Mouse (Mus musculus): ENCODE data around the gene Cbr4. TPM values are rescaled to one million over a fixed set of nuclear protein-coding genes. Genes with fewer than 3 reads are reported as not detected.

The Cbr4 gene
- 10 to 100 TPM; 21.5 to 23.4 TPM for total RNA-seq (2021)

GRCm38 (mm10) chr8:61487597-61488156, at the start of gene Cbr4:
Gene Cbr4, plus strand, starts transcription at chr8:61487734.
- intact Hi-C loops (cut with DNase I), result loop anchor here (5.0 kb wide), 1 partner anchor 265 kb away; the partner anchor contains the start of gene Sh3rf1
- peak; percentile 88 to 90 for DNase-seq (ENCODE audit: low spot score in 2 of 2)

GRCm38 (mm10) chr8:61442988-61443387, 44.5 kb upstream of the Cbr4 start:
- DNase-seq (ENCODE audit: low spot score in 2 of 2), result no peak
- intact Hi-C loops (cut with DNase I), result no loop called here

GRCm38 (mm10) chr8:61444358-61444757, 43.2 kb upstream of the Cbr4 start:
- intact Hi-C loops (cut with DNase I), result no loop called here
- DNase-seq (ENCODE audit: low spot score in 2 of 2), result no peak

- no peak for DNase-seq (ENCODE audit: low spot score in 2 of 2)
- intact Hi-C loops (cut with DNase I), result no loop called here
These were observed 41.2 kb upstream of the Cbr4 start for GRCm38 (mm10) chr8:61446329-61446728.

- intact Hi-C loops (cut with DNase I), result no loop called here
- DNase-seq (ENCODE audit: low spot score in 2 of 2), result no peak
These were observed 39.4 kb upstream of the Cbr4 start for GRCm38 (mm10) chr8:61448100-61448499.

GRCm38 (mm10) chr8:61448881-61449280, 38.7 kb upstream of the Cbr4 start:
- no peak for DNase-seq (ENCODE audit: low spot score in 2 of 2)
- intact Hi-C loops (cut with DNase I), result no loop called here

- DNase-seq (ENCODE audit: low spot score in 2 of 2), result no peak
- intact Hi-C loops (cut with DNase I), result no loop called here
These were observed 36.5 kb upstream of the Cbr4 start for GRCm38 (mm10) chr8:61450916-61451575.

GRCm38 (mm10) chr8:61451721-61452337, 35.7 kb upstream of the Cbr4 start:
- no peak for DNase-seq (ENCODE audit: low spot score in 2 of 2)
- intact Hi-C loops (cut with DNase I), result no loop called here

- no peak for DNase-seq (ENCODE audit: low spot score in 2 of 2)
- intact Hi-C loops (cut with DNase I), result no loop called here
These were observed 27.8 kb upstream of the Cbr4 start for GRCm38 (mm10) chr8:61459763-61460162.

GRCm38 (mm10) chr8:61462221-61462620, 25.3 kb upstream of the Cbr4 start:
- intact Hi-C loops (cut with DNase I), result no loop called here
- no peak for DNase-seq (ENCODE audit: low spot score in 2 of 2)

- DNase-seq (ENCODE audit: low spot score in 2 of 2), result no peak
- intact Hi-C loops (cut with DNase I), result no loop called here
These were observed 23.1 kb upstream of the Cbr4 start for GRCm38 (mm10) chr8:61464393-61464792.

- intact Hi-C loops (cut with DNase I), result no loop called here
- DNase-seq (ENCODE audit: low spot score in 2 of 2), result no peak
These were observed 20.6 kb upstream of the Cbr4 start for GRCm38 (mm10) chr8:61466696-61467552.

GRCm38 (mm10) chr8:61467553-61467815, 20.1 kb upstream of the Cbr4 start:
- intact Hi-C loops (cut with DNase I), result no loop called here
- no peak for DNase-seq (ENCODE audit: low spot score in 2 of 2)

- intact Hi-C loops (cut with DNase I), result no loop called here
These were observed 17.3 kb upstream of the Cbr4 start for GRCm38 (mm10) chr8:61470213-61470612.

GRCm38 (mm10) chr8:61475251-61475673, 12.3 kb upstream of the Cbr4 start:
- intact Hi-C loops (cut with DNase I), result no loop called here
- DNase-seq (ENCODE audit: low spot score in 2 of 2), result no peak

More at GRCm38 (mm10) chr8:61470213-61470612, 17.3 kb upstream of the Cbr4 start:
- DNase-seq (ENCODE audit: low spot score in 2 of 2), result no peak

GRCm38 (mm10) chr8:61476160-61476559, 11.4 kb upstream of the Cbr4 start:
- DNase-seq (ENCODE audit: low spot score in 2 of 2), result no peak
- intact Hi-C loops (cut with DNase I), result no loop called here

- DNase-seq (ENCODE audit: low spot score in 2 of 2), result no peak
- intact Hi-C loops (cut with DNase I), result no loop called here
These were observed 9.4 kb upstream of the Cbr4 start for GRCm38 (mm10) chr8:61478150-61478549.

GRCm38 (mm10) chr8:61478793-61479192, 8.7 kb upstream of the Cbr4 start:
- intact Hi-C loops (cut with DNase I), result no loop called here

GRCm38 (mm10) chr8:61479506-61480214, 7.9 kb upstream of the Cbr4 start:
- intact Hi-C loops (cut with DNase I), result loop anchor here (5.0 kb wide), 1 partner anchor 102 kb away; no protein-coding TSS in a partner anchor
- peak; percentile 35 to 45 for DNase-seq (ENCODE audit: low spot score in 2 of 2)

More at GRCm38 (mm10) chr8:61478793-61479192, 8.7 kb upstream of the Cbr4 start:
- no peak for DNase-seq (ENCODE audit: low spot score in 2 of 2)

Data from left cerebral cortex, postnatal 36 days (tissue).